Mouse (Mus musculus): Measurements from ENCODE around the gene Znhit1. TPM values are rescaled to one million over a fixed set of nuclear protein-coding genes. Genes with fewer than 3 reads are reported as not detected.
"Not testable (repeated sequence)": the region's sequence is repeated elsewhere in the genome, so short reads cannot be mapped to it uniquely, and the experiment has no call there.

Znhit1 gene
- total and polyA plus RNA-seq, 2 experiments from 2014 or later, result 45.6 to 77.0 TPM

DNA sequence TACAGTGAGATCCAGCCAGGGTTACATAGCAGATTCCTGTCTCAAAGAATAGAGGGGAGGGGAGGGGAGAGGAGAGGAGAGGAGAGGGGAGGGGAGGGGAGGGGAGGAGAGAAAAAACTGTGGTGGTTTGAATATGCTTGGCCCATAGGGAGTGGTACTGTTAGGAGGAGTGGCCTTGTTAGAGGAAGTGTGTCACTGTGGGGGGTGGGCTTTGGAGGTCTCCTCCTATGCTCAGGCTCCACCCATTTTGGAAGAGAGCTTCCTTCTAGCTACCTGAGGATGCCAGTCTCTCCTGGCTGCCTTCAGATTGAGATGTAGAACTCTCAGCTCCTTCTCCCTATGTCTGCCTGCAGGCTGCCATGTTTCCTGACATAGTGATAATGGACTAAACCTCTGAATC lies 39.9 kb downstream of the Znhit1 start:
- Histone ChIP-seq H3K4me2 (ENCODE audit: low read depth, low read length) (no peak overlapping the region), H3K27ac (ENCODE audit: low read depth) (no peak overlapping the region), H3K36me3 (replicated peaks; ENCODE audit: control insufficient read depth, insufficient read depth, low read length) (no peaks in the 10 kb centered on the region), H3K4me3 (ENCODE audit: low read depth, low read length) (no peak overlapping the region), H3K4me1 (ENCODE audit: control insufficient read depth, insufficient read depth) (no peaks in the 10 kb centered on the region), H3K9me3 (replicated peaks; ENCODE audit: control insufficient read depth, low read length) (no peaks in the 10 kb centered on the region), H3K9ac (replicated peaks; ENCODE audit: low read depth, low read length) (no peak overlapping the region), H3K27me3 (ENCODE audit: control insufficient read depth, insufficient read depth, low read length) (no peaks in the 10 kb centered on the region)
- DNase-seq (ENCODE audit: low spot score) (no peak), ATAC-seq (ENCODE audit: insufficient read depth, low read depth) (no peak)
- TF ChIP-seq CTCF (IDR thresholded peaks at IDR 0.05; ENCODE audit: low read depth) (no peak), EP300 (IDR thresholded peaks at IDR 0.05; ENCODE audit: low read depth) (no peak)

DNA sequence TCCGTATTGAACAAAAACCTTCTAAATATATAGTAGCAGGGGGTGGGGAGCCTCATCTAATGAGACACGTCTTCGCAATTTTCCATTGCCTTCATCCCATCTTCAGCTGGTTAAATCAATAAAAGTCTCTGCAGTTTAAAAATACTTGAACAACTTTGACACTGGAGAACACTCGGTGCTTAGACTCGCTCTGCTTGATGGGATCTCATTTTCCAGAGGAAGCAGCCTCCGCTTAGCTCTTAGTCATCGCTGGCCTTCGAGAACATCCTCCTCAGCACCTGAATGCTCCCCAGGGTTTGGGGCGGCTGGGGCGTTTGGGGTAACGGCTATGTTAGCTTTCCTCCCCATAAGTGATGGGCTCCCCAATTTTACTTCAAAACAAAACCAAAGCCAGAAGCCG lies 42.7 kb downstream of the Znhit1 start:
- Histone ChIP-seq H3K36me3 (replicated peaks; ENCODE audit: control insufficient read depth, insufficient read depth, low read length) (no peaks in the 10 kb centered on the region), H3K4me3 (ENCODE audit: low read depth, low read length) (no peak overlapping the region), H3K27me3 (ENCODE audit: control insufficient read depth, insufficient read depth, low read length) (no peaks in the 10 kb centered on the region), H3K9me3 (replicated peaks; ENCODE audit: control insufficient read depth, low read length) (no peaks in the 10 kb centered on the region), H3K27ac (ENCODE audit: low read depth) (no peak overlapping the region), H3K9ac (replicated peaks; ENCODE audit: low read depth, low read length) (no peak overlapping the region), H3K4me2 (ENCODE audit: low read depth, low read length) (no peak overlapping the region), H3K4me1 (ENCODE audit: control insufficient read depth, insufficient read depth) (no peaks in the 10 kb centered on the region)
- WGBS, result 67% methylated on average over 12 of the region's 12 CpGs
- no peak for ATAC-seq (ENCODE audit: insufficient read depth, low read depth)
- DNase-seq (ENCODE audit: low spot score), result no peak
- TF ChIP-seq EP300 (IDR thresholded peaks at IDR 0.05; ENCODE audit: low read depth) (no peak), CTCF (IDR thresholded peaks at IDR 0.05; ENCODE audit: low read depth) (no peak)

DNA sequence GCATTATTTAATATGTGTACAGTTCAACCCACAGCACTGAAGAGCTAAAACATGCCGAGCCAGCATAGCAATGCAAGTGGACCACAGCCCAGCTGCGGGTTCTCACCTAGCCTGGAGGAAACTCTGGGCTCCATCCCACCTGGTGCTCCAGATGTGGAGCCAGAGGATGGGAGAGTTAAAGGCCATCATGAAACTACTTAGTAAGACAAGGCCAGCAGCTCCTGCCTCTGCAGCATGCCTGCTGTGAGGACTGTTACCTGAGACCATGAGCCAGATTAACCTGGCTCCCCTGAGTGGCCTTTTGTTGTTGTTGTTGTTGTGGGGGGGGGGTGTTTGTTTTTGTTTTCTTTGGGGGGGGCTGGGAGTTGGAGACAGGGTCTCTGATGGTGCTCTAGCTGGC lies 44.4 kb downstream of the Znhit1 start:
- DNase-seq (ENCODE audit: low spot score) (no peak), ATAC-seq (ENCODE audit: insufficient read depth, low read depth) (no peak)
- H3K4me2 ChIP-seq (ENCODE audit: low read depth, low read length), result no peak overlapping the region
- H3K36me3 ChIP-seq (replicated peaks; ENCODE audit: control insufficient read depth, insufficient read depth, low read length), result no peaks in the 10 kb centered on the region
- WGBS, result 76% methylated on average over 2 of the region's 2 CpGs
- H3K9ac ChIP-seq (replicated peaks; ENCODE audit: low read depth, low read length), result no peak overlapping the region
- no peak overlapping the region for H3K4me3 ChIP-seq (ENCODE audit: low read depth, low read length)
- H3K9me3 ChIP-seq (replicated peaks; ENCODE audit: control insufficient read depth, low read length), result no peaks in the 10 kb centered on the region
- no peaks in the 10 kb centered on the region for H3K27me3 ChIP-seq (ENCODE audit: control insufficient read depth, insufficient read depth, low read length)
- TF ChIP-seq EP300 (IDR thresholded peaks at IDR 0.05; ENCODE audit: low read depth) (no peak), CTCF (IDR thresholded peaks at IDR 0.05; ENCODE audit: low read depth) (no peak)
- no peak overlapping the region for H3K27ac ChIP-seq (ENCODE audit: low read depth)
- no peaks in the 10 kb centered on the region for H3K4me1 ChIP-seq (ENCODE audit: control insufficient read depth, insufficient read depth)

DNA sequence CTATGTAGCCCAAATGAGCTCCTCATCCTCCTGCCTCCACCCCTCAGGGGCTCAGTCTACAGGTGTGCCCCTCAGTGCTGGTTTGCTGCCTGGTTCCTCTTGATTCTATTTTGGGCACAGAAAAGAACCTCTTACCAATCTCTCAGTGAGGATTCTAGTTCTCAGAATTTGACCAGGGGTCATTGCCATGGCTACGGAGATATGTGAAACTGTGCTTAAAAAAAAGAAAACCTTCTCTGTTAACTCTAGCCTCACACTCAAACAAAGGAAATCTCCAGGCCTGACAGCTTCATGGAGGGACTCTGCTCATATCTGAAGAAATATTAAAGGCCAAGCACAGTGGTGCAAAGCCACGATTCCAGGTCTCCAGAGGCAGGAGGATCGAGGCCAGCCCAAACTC lies 45.0 kb downstream of the Znhit1 start:
- TF ChIP-seq CTCF (IDR thresholded peaks at IDR 0.05; ENCODE audit: low read depth), result no peak

DNA sequence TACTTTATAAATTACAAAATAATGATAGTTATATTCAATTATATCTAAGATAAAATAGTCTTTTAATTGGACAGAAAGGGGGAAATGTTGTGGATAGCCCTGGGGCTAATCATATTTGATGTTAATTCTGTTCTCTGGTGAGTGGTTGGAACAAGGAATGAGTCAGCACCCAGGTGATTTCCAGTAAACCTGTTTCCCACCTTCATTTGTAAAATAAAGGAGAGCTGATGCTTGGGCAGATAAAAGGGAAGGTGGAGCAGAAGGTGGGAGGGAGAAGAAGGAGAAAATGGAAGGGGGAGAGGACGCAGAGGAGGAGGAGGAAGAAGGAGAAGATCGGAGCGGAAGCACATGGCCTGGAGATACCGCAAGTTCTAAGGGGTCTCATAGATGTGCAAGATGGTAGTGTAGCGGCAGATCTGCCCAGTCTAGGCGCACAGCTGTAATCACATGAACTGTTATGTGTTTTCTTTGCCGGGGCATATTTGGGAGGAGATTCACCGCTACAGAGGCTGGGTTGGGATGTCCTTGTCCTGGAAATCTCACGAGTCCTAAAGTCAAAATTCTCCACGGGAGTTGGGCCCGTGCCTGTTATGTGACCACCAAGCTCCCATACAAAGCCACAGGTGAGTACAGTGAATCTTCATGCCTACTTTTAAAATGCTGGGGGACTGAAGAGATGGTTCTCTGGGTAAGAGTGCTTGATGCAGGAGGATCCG lies 46.8 kb downstream of the Znhit1 start:
- Histone ChIP-seq H3K9ac (replicated peaks; ENCODE audit: low read depth, low read length) (no peak overlapping the region), H3K27ac (ENCODE audit: low read depth) (no peak overlapping the region), H3K27me3 (ENCODE audit: control insufficient read depth, insufficient read depth, low read length) (no peaks in the 10 kb centered on the region), H3K36me3 (replicated peaks; ENCODE audit: control insufficient read depth, insufficient read depth, low read length) (no peaks in the 10 kb centered on the region), H3K9me3 (replicated peaks; ENCODE audit: control insufficient read depth, low read length) (no peaks in the 10 kb centered on the region), H3K4me1 (ENCODE audit: control insufficient read depth, insufficient read depth) (no peaks in the 10 kb centered on the region), H3K4me2 (ENCODE audit: low read depth, low read length) (no peak overlapping the region), H3K4me3 (ENCODE audit: low read depth, low read length) (no peak overlapping the region)
- ATAC-seq (ENCODE audit: insufficient read depth, low read depth), result no peak
- WGBS, result 69% methylated on average over 12 of the region's 12 CpGs
- no peak for DNase-seq (ENCODE audit: low spot score)
- TF ChIP-seq EP300 (IDR thresholded peaks at IDR 0.05; ENCODE audit: low read depth), result no peak
- no peak for TF ChIP-seq CTCF (IDR thresholded peaks at IDR 0.05; ENCODE audit: low read depth)

More for the DNA sequence above, 45.0 kb downstream of the Znhit1 start:
- Histone ChIP-seq H3K36me3 (replicated peaks; ENCODE audit: control insufficient read depth, insufficient read depth, low read length) (no peaks in the 10 kb centered on the region), H3K4me3 (ENCODE audit: low read depth, low read length) (no peak overlapping the region), H3K27ac (ENCODE audit: low read depth) (no peak overlapping the region), H3K4me2 (ENCODE audit: low read depth, low read length) (no peak overlapping the region), H3K4me1 (ENCODE audit: control insufficient read depth, insufficient read depth) (no peaks in the 10 kb centered on the region), H3K27me3 (ENCODE audit: control insufficient read depth, insufficient read depth, low read length) (no peaks in the 10 kb centered on the region), H3K9ac (replicated peaks; ENCODE audit: low read depth, low read length) (no peak overlapping the region), H3K9me3 (replicated peaks; ENCODE audit: control insufficient read depth, low read length) (no peaks in the 10 kb centered on the region)
- DNase-seq (ENCODE audit: low spot score), result no peak
- WGBS, result 62% methylated on average over 3 of the region's 3 CpGs
- no peak for ATAC-seq (ENCODE audit: insufficient read depth, low read depth)

DNA sequence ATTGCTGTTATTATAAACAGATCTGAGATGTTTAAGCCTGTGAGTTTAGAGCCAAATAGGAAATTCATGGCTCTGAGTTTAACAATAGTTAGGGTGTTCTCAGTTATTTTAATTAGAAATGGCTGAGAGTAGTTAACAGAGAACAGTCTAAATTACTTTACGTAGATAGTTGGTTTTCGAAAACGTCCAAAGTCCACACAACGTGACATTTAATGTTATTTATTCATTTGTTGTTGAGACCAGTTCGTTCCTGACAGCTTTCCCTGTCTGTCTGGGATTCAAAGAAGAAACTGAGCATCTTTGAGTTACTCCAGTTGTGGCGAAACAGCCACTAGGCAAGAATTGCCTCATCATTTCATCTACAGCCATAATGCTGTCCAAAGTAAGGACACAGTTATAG lies 47.8 kb downstream of the Znhit1 start:
- H3K36me3 ChIP-seq (replicated peaks; ENCODE audit: control insufficient read depth, insufficient read depth, low read length); H3K4me3 ChIP-seq (ENCODE audit: low read depth, low read length); H3K9ac ChIP-seq (replicated peaks; ENCODE audit: low read depth, low read length); H3K27ac ChIP-seq (ENCODE audit: low read depth); H3K9me3 ChIP-seq (replicated peaks; ENCODE audit: control insufficient read depth, low read length); DNase-seq (ENCODE audit: low spot score); H3K4me2 ChIP-seq (ENCODE audit: low read depth, low read length); H3K4me1 ChIP-seq (ENCODE audit: control insufficient read depth, insufficient read depth); ATAC-seq (ENCODE audit: insufficient read depth, low read depth); H3K27me3 ChIP-seq (ENCODE audit: control insufficient read depth, insufficient read depth, low read length): not testable (repeated sequence)
- WGBS, result 78% methylated on average over 6 of the region's 6 CpGs

Measured in heart, postnatal 0 days (tissue).